Mouse (Mus musculus) small intestine, adult 2 months (tissue): Measurements from ENCODE around the gene Gpr176.

Experiments
- CTCF ChIP-seq: fragments of 200-500 bp; IDR thresholded peaks from 2 replicates; pipeline ENCODE4 v1.5.1; 2012; ENCODE audit warnings: low read depth, mild to moderate bottlenecking, control low read depth, inconsistent platforms, low read length, moderate library complexity, mixed read lengths; ENCODE audit not compliant: insufficient replicate concordance, insufficient read length; ENCODE audit errors: extremely low read depth
- POLR2A ChIP-seq: fragments of 200-500 bp; IDR thresholded peaks from 2 replicates; pipeline ENCODE4 v1.6.1; 2012; ENCODE audit warnings: low read depth, mild to moderate bottlenecking, control low read depth, inconsistent platforms, low read length, moderate library complexity

DNA sequence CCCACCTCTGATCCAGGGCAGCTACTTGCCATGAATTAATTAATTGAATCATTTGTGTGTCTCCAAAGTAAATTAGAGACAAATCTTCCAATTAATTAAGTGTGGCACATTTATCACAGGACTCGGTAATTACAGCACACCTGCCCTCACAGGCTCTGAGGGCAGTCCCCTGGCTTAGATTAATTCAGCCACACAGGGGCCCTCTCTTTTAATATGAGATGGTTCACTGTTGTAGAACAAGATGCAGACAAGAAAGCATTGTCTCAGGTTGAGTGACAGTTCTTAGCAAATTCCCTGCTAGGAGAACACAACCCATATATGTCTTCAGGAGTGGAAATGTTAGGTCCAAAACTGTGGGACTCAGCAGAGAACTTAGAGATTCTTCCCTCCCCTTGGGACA is 27.7 kb downstream of the Gpr176 start:
- no peak for TF ChIP-seq CTCF
- no peak for TF ChIP-seq POLR2A
